Mouse (Mus musculus) kidney, adult 2 months (tissue): Measurements from ENCODE around the gene Slc47a2. TPM values are rescaled to one million over a fixed set of nuclear protein-coding genes. Genes with fewer than 3 reads are reported as not detected.
A peak's percentile ranks its signal among the peaks of the same experiment; 100 is the strongest.

Experiments used
- DNase-seq: peaks from one replicate; pipeline ENCODE4 v3.0.0; 2021
- H3K27ac ChIP-seq: fragments of 200-500 bp; 2 replicates; pipeline ENCODE4 v1.5.1; 2012; ENCODE audit warnings: low read depth, low read length, control low read depth, inconsistent platforms; ENCODE audit not compliant: insufficient read depth
- H3K27me3 ChIP-seq: fragments of 200-500 bp; replicated peaks from 2 replicates; pipeline ENCODE4 v1.6.1; 2012; ENCODE audit warnings: mild to moderate bottlenecking, moderate library complexity, low read length, inconsistent platforms; ENCODE audit not compliant: control insufficient read depth, insufficient read depth
- H3K36me3 ChIP-seq: fragments of 200-500 bp; 2 replicates; pipeline ENCODE4 v1.6.1; 2012; ENCODE audit warnings: mild to moderate bottlenecking, moderate library complexity, low read length, inconsistent platforms; ENCODE audit not compliant: control insufficient read depth, insufficient read depth
- H3K4me1 ChIP-seq: fragments of 200-500 bp; 2 replicates; pipeline ENCODE4 v1.6.1; 2011; ENCODE audit warnings: low read length; ENCODE audit not compliant: control insufficient read depth, insufficient read depth
- H3K4me3 ChIP-seq: fragments of 200-500 bp; 2 replicates; pipeline ENCODE4 v1.5.1; 2011; ENCODE audit warnings: mild to moderate bottlenecking, low read depth, low read length, control low read depth; ENCODE audit not compliant: insufficient read depth
- CTCF ChIP-seq: fragments of 200-500 bp; conservative IDR thresholded peaks from 2 replicates; pipeline ENCODE4 v1.5.1; 2011; ENCODE audit warnings: low read depth, mild to moderate bottlenecking, control low read depth, low read length, moderate library complexity, mixed read lengths; ENCODE audit not compliant: insufficient read depth, insufficient read length
- POLR2A ChIP-seq: fragments of 200-500 bp; IDR thresholded peaks from one replicate; pipeline ENCODE4 v1.6.1; 2011; ENCODE audit warnings: low read depth, low read length, control low read depth
- WGBS: fragments of 180-500 bp; shearing (Covaris S2); methylation state at CpG from one replicate; pipeline ENCODE4 v1.1.7; 2018; 5-methylcytosine and 5-hydroxymethylcytosine counted together
- polyA plus RNA-seq: library from polyadenylated mRNA; depleted of rRNA; stranded (reverse); fragments of >200 nt; gene quantifications from 2 replicates; pipeline ENCODE4 v1.2.3, GENCODE M21; 2012

Slc47a2 gene
- polyA plus RNA-seq, 1 experiment, result 1.5 TPM

DNA sequence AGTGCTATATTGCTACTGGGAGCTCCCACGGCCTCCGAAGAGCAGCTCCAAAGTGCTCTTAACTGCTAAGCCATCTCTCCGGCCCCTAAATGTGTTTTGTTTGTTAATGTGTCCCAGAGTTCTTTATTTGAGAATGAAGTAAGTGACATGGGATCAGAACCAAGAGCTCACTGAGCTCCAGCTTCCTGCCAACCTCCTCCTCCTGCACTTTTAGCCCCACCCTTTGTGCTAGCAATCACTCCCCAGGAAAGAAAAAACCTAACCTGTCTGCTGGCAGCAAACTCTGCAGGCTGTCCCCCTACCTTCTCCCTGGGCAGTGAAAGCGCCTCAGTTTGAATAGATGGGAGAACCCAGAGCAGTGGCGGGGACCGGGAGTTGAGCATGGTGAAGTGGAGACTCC, 13.5 kb upstream of the Slc47a2 start:
- Histone ChIP-seq H3K4me1 (peaks cover 40% of the 10 kb centered on the region; the same call in 1 of the 2 replicates), H3K27me3 (no peaks in the 10 kb centered on the region), H3K27ac (peak overlapping the region; percentile 68), H3K36me3 (no peaks in the 10 kb centered on the region; the same call in 1 of the 2 replicates), H3K4me3 (no peak overlapping the region)
- TF ChIP-seq POLR2A (no peak), CTCF (no peak)
- WGBS, result 60% methylated on average over 6 of the region's 6 CpGs
- peak; percentile 78 for DNase-seq

DNA sequence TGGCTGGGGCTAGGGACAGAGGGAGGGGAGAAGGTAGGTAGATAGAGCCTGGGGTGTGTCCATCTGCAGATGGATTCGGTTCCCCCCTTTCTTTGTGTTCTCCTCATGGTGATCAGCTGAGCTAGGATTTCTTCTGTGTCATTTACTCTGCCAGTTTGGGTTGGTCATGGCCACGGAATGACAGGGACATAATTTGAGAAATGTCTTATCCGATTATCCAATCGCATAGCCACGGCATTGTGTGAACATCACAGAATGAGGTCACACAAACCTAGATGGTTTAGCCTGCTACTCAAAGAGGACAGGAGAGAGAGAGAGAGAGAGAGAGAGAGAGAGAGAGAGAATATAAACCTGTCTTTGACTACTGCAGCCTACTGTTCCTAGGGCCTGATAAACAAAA, 12.7 kb upstream of the Slc47a2 start:
- Histone ChIP-seq H3K4me3 (no peak overlapping the region), H3K36me3 (no peaks in the 10 kb centered on the region; the same call in 1 of the 2 replicates), H3K27ac (peak overlapping the region; percentile 36), H3K4me1 (peaks cover 40% of the 10 kb centered on the region; the same call in 1 of the 2 replicates), H3K27me3 (no peaks in the 10 kb centered on the region)
- no peak for DNase-seq
- 73% methylated on average over 5 of the region's 5 CpGs for WGBS
- TF ChIP-seq POLR2A (no peak), CTCF (no peak)

- Histone ChIP-seq H3K4me3 (no peak overlapping the region), H3K36me3 (no peaks in the 10 kb centered on the region; the same call in 1 of the 2 replicates), H3K4me1 (peaks cover 36% of the 10 kb centered on the region; the same call in 1 of the 2 replicates), H3K27me3 (no peaks in the 10 kb centered on the region), H3K27ac (peak overlapping the region; percentile 77)
- TF ChIP-seq POLR2A (no peak), CTCF (no peak)
- 49% methylated on average over 6 of the region's 6 CpGs for WGBS
- DNase-seq, result peak; percentile 89
These were observed 11.7 kb upstream of the Slc47a2 start for GRCm38 (mm10) chr11:61354346-61354745.

GRCm38 (mm10) chr11:61353038-61353437, 10.4 kb upstream of the Slc47a2 start:
- peaks cover 37% of the 10 kb centered on the region; the same call in 1 of the 2 replicates for H3K4me1 ChIP-seq
- H3K27ac ChIP-seq, result peak overlapping the region; percentile 77; the same call in 1 of the 2 replicates
- H3K4me3 ChIP-seq, result no peak overlapping the region
- H3K27me3 ChIP-seq, result no peaks in the 10 kb centered on the region
- 64% methylated on average over 2 of the region's 2 CpGs for WGBS
- no peaks in the 10 kb centered on the region; the same call in 1 of the 2 replicates for H3K36me3 ChIP-seq
- no peak for TF ChIP-seq POLR2A
- TF ChIP-seq CTCF, result no peak
- DNase-seq, result no peak

DNA sequence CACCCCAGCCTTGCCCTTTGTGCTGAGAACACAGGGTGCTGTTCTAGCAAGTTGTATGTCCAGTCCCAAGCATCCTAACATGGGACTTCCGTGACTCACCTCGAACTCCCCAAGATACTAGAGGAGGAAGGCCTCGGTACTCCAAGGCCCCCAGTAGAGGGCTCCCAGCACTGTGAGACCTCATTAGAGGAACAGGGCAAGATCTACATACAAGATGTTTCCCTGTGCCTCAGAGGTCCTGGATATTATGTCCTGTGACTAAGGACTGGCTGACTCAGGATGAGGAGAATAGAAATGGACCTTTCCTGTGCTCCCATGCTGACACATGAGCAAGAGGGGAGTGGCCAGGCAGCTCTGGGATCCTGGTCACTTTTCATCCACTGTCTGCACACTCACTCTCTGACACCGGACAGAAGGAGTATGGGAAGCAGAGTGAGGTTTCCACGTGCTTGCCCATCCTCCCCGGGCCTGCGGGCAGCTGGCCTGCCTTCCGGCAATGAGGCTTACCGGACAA, 9.5 kb upstream of the Slc47a2 start:
- Histone ChIP-seq H3K36me3 (no peaks in the 10 kb centered on the region), H3K27ac (0 out of 2 replicates have a peak overlapping the region, but pooled peaks have one; percentile 6), H3K4me3 (no peak overlapping the region), H3K4me1 (peaks cover 37% of the 10 kb centered on the region; the same call in 1 of the 2 replicates), H3K27me3 (no peaks in the 10 kb centered on the region)
- WGBS, result 46% methylated on average over 9 of the region's 9 CpGs
- no peak for TF ChIP-seq POLR2A
- no peak; the same call in 1 of the 2 replicates for TF ChIP-seq CTCF
- DNase-seq, result no peak

- DNase-seq, result peak; percentile 92
- WGBS, result 2% methylated on average over 8 of the region's 8 CpGs
- Histone ChIP-seq H3K27ac (no peak overlapping the region), H3K27me3 (no peaks in the 10 kb centered on the region), H3K4me3 (no peak overlapping the region), H3K4me1 (peaks cover 22% of the 10 kb centered on the region; the same call in 1 of the 2 replicates), H3K36me3 (peaks cover 1% of the 10 kb centered on the region; the same call in 1 of the 2 replicates)
- TF ChIP-seq CTCF (peak; percentile 99), POLR2A (no peak)
These were observed 6.7 kb upstream of the Slc47a2 start for GRCm38 (mm10) chr11:61349337-61349736.

GRCm38 (mm10) chr11:61346133-61346532, 3.5 kb upstream of the Slc47a2 start:
- no peak for DNase-seq
- Histone ChIP-seq H3K4me1 (peaks cover 4% of the 10 kb centered on the region; the same call in 1 of the 2 replicates), H3K27ac (no peak overlapping the region), H3K27me3 (no peaks in the 10 kb centered on the region), H3K36me3 (peaks cover 1% of the 10 kb centered on the region; the same call in 1 of the 2 replicates), H3K4me3 (no peak overlapping the region)
- peak; percentile 27; the same call in 1 of the 2 replicates for TF ChIP-seq CTCF
- TF ChIP-seq POLR2A, result no peak
- WGBS, result 77% methylated on average over 8 of the region's 8 CpGs
